Comparison of ENCODE assay signal across 29 mouse cellular contexts in the genomic region with DNA sequence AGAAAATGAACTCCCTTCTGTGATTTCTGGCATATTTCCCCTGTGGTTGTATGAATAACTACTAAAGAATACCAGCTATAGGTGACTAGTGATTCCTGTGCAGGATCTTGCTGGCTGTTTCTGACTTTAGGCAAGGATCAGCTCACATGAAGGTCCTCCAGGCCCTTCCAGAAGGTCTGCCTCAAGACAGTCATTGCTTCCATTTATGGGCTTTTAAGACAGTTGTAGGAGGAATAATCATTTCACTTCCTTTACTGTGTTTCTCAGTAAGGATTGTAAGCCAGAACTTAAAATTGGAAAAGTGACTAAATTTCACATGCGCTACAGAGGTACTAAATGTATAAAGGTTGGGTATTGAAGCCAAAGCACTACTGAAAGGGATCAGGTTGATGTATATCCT.
DNase-seq lines count a peak whose midpoint lies in the region; ATAC-seq and TF ChIP-seq lines count a peak whose summit lies in the region.
"Had no signal": no experiment of that assay in that cellular context is flagged by ENCODE, and none has a peak within 500 bp of the region (broad histone marks: within the 10 kb centered on the region; RNA-seq: fewer than 3 reads in every experiment).

No protein-coding gene starts in this region.

- H3K27ac ChIP-seq in forebrain, postnatal 0 days (ENCODE audit: low read depth, low read length), result no peak overlapping the region
- H3K27ac ChIP-seq: embryonic facial prominence, embryonic 13.5 days; embryonic facial prominence, embryonic 15.5 days; forebrain, embryonic 10.5 days; forebrain, embryonic 12.5 days had no signal

- no peaks in the 10 kb centered on the region for H3K4me1 ChIP-seq in forebrain, postnatal 0 days (ENCODE audit: insufficient read depth)
- H3K4me1 ChIP-seq: embryonic facial prominence, embryonic 13.5 days; embryonic facial prominence, embryonic 15.5 days; forebrain, embryonic 10.5 days; forebrain, embryonic 12.5 days had no signal

- intact Hi-C loops in left cerebral cortex, postnatal 36 days (cut with DNase I), result loop anchor here (10.0 kb wide), 1 partner anchor 369 kb away; no protein-coding TSS in a partner anchor
- intact Hi-C loops in left cerebral cortex, postnatal 10 days (cut with DNase I), result loop anchor here (10.0 kb wide), 1 partner anchor 219 kb away; no protein-coding TSS in a partner anchor

- DNase-seq in frontal cortex, postnatal 25 days (ENCODE audit: low spot score in 2 of 2), result no peak
- peak; percentile 17 to 31 for DNase-seq in left cerebral cortex, postnatal 36 days (ENCODE audit: low spot score in 2 of 2)
- no peak for DNase-seq in left cerebral cortex, postnatal 10 days (ENCODE audit: extremely low spot score in 1 of 2, low spot score in 2 of 2)
- peak; percentile 61 for DNase-seq in brain, adult 2 months (ENCODE audit: low read depth, low spot score)
- peak; percentile 63 for DNase-seq in telencephalon, adult 2 months (ENCODE audit: low read depth, low spot score)
- no peak for DNase-seq in forebrain, postnatal 0 days
- DNase-seq: adrenal gland, adult 8-10 months; adrenal gland, postnatal 14 days; adrenal gland, postnatal 36 days; B cell, adult 2 months; cerebellum, adult 11 months; cerebellum, adult 18-20 months; cerebellum, adult 8-10 months; cerebellum, postnatal 10 days; cerebellum, postnatal 25 days; embryo, embryonic 11 days had no signal

- no peak overlapping the region for H3K4me2 ChIP-seq in forebrain, postnatal 0 days (ENCODE audit: low read depth)
- H3K4me2 ChIP-seq: embryonic facial prominence, embryonic 13.5 days; embryonic facial prominence, embryonic 15.5 days; forebrain, embryonic 12.5 days had no signal

- no peak for TF ChIP-seq CTCF in forebrain, postnatal 0 days (IDR thresholded peaks at IDR 0.05; ENCODE audit: low read depth)

- 98% methylated on average over 1 of the region's 1 CpGs for whole genome bisulfite sequencing in forebrain, postnatal 0 days

- peak; percentile 79 for ATAC-seq in frontal cortex, adult (ENCODE audit: low TSS enrichment)
- ATAC-seq in forebrain, postnatal 0 days, result no peak
- ATAC-seq: activated CD4-positive, CD25-positive, alpha-beta regulatory T cell, adult 4 months; CD4-positive, CD25-positive, alpha-beta regulatory T cell, adult 4 months; forebrain, embryonic 14.5 days; forebrain, embryonic 16.5 days; Patski had no signal

- H3K9ac ChIP-seq in forebrain, postnatal 0 days, result no peak overlapping the region
- H3K9ac ChIP-seq: embryonic facial prominence, embryonic 13.5 days; embryonic facial prominence, embryonic 15.5 days; forebrain, embryonic 12.5 days had no signal

- H3K9me3 ChIP-seq in forebrain, postnatal 0 days (ENCODE audit: low read length), result no peaks in the 10 kb centered on the region
- H3K9me3 ChIP-seq: embryonic facial prominence, embryonic 13.5 days; embryonic facial prominence, embryonic 15.5 days; forebrain, embryonic 10.5 days; forebrain, embryonic 12.5 days had no signal

- H3K4me3 ChIP-seq in forebrain, postnatal 0 days (ENCODE audit: low read depth, low read length), result no peak overlapping the region
- H3K4me3 ChIP-seq: embryonic facial prominence, embryonic 13.5 days; embryonic facial prominence, embryonic 15.5 days; erythroblast, embryonic 14.5 days; forebrain, embryonic 10.5 days; forebrain, embryonic 12.5 days had no signal

- no peaks in the 10 kb centered on the region for H3K27me3 ChIP-seq in forebrain, postnatal 0 days (ENCODE audit: insufficient read depth, low read length)
- H3K27me3 ChIP-seq: CH12.LX; embryonic facial prominence, embryonic 13.5 days; embryonic facial prominence, embryonic 15.5 days; forebrain, embryonic 12.5 days had no signal

- H3K36me3 ChIP-seq in forebrain, postnatal 0 days (ENCODE audit: insufficient read depth), result no peaks in the 10 kb centered on the region
- H3K36me3 ChIP-seq: embryonic facial prominence, embryonic 13.5 days; embryonic facial prominence, embryonic 15.5 days; forebrain, embryonic 10.5 days; forebrain, embryonic 12.5 days; G1E had no signal

Comparison
In these comparisons a context has a peak if more than half of its experiments do, and no peak if none do; other contexts are left out.
1. DNase-seq: peak in left cerebral cortex, postnatal 36 days (2 of 2), brain, adult 2 months (single experiment) and telencephalon, adult 2 months (single experiment); none in frontal cortex, postnatal 25 days (0 of 2), left cerebral cortex, postnatal 10 days (0 of 2) and forebrain, postnatal 0 days (single experiment).